Mouse (Mus musculus) intestine, postnatal 0 days (tissue): Measurements from ENCODE around the gene Ccdc34. TPM values are rescaled to one million over a fixed set of nuclear protein-coding genes. Genes with fewer than 3 reads are reported as not detected.

Experiments used
- ATAC-seq: fragments of 200-750 bp; cut with Nextera tagmentation; 2 replicates; pipeline ENCODE4 v1.8.0; 2017; ENCODE audit warnings: mild to moderate bottlenecking, moderate TSS enrichment, moderate library complexity
- H3K27ac ChIP-seq: fragments of 300-500 bp; sonication (generic); 2 replicates; pipeline ENCODE4 v1.5.1; 2014; ENCODE audit warnings: mild to moderate bottlenecking, low read depth, low read length, moderate library complexity
- H3K27me3 ChIP-seq: fragments of 300-500 bp; sonication (generic); replicated peaks from 2 replicates; pipeline ENCODE4 v1.6.1; 2014; ENCODE audit warnings: low read length, mixed read lengths; ENCODE audit not compliant: control insufficient read depth, insufficient read depth
- H3K36me3 ChIP-seq: fragments of 300-500 bp; sonication (generic); 2 replicates; pipeline ENCODE4 v1.6.1; 2014; ENCODE audit warnings: mild to moderate bottlenecking, moderate library complexity; ENCODE audit not compliant: control insufficient read depth, insufficient read depth
- H3K4me1 ChIP-seq: fragments of 300-500 bp; sonication (generic); replicated peaks from 2 replicates; pipeline ENCODE4 v1.6.1; 2014; ENCODE audit warnings: antibody characterized with exemption, low read length, mixed read lengths; ENCODE audit not compliant: control insufficient read depth, insufficient read depth
- H3K4me2 ChIP-seq: fragments of 300-500 bp; sonication (generic); replicated peaks from 2 replicates; pipeline ENCODE4 v1.6.1; 2014; ENCODE audit warnings: low read depth, mild to moderate bottlenecking, moderate library complexity
- H3K4me3 ChIP-seq: fragments of 300-500 bp; sonication (generic); 2 replicates; pipeline ENCODE4 v1.5.1; 2014; ENCODE audit warnings: low read depth, low read length
- H3K9ac ChIP-seq: fragments of 300-500 bp; sonication (generic); 2 replicates; pipeline ENCODE4 v1.6.1; 2014; ENCODE audit warnings: mild to moderate bottlenecking, low read depth, low read length
- H3K9me3 ChIP-seq: fragments of 300-500 bp; sonication (generic); 2 replicates; pipeline ENCODE4 v1.6.1; 2016; ENCODE audit warnings: mixed run types; ENCODE audit not compliant: control insufficient read depth
- CTCF ChIP-seq: sonication (generic); IDR thresholded peaks from 2 replicates; pipeline ENCODE4 v1.5.1; 2016; ENCODE audit warnings: low read depth, mild to moderate bottlenecking, control low read depth, antibody characterized with exemption, moderate library complexity
- WGBS: fragments of 180-500 bp; shearing (Covaris S2); extraction: QIAGEN DNeasy Blood & Tissue Kit; methylation state at CpG from one replicate; pipeline ENCODE4 v1.1.7; 2014; 5-methylcytosine and 5-hydroxymethylcytosine counted together
- polyA plus RNA-seq: library from polyadenylated mRNA; unstranded; fragments of >200 nt; fragmentation: Nextera tagmentation; extraction: Ambion mirVana; gene quantifications from 2 replicates; pipeline ENCODE4 v1.2.1, GENCODE M21; 2015

Gene Ccdc34
- polyA plus RNA-seq, 1 experiment from 2014 or later: 25.3 TPM

DNA sequence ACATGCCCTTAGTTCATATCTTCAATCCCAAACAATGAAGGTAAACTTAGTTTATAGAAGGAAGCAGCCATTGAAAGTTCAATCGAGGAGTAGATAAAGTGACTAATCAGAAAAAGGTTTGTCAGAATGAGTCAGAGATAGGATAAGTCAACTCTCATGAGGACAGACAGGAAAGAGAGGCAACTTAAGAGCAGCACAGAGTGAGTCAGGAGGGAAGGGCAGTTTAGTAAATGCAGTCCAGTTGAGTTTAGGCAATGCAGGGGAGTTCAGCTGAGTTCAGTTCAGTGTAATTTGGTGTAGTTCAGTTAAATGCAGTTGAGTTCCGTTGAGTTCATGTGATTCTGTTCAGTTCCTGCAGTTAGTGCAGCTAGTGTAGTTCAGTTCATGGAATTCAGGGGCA lies 138.7 kb downstream of the Ccdc34 start:
- Histone ChIP-seq H3K27me3 (no peaks in the 10 kb centered on the region), H3K4me1 (no peaks in the 10 kb centered on the region), H3K9ac (no peak overlapping the region), H3K4me2 (no peak overlapping the region), H3K27ac (no peak overlapping the region), H3K9me3 (no peaks in the 10 kb centered on the region), H3K36me3 (no peaks in the 10 kb centered on the region), H3K4me3 (no peak overlapping the region)
- 66% methylated on average over 2 of the region's 2 CpGs for WGBS
- no peak for TF ChIP-seq CTCF
- peak; percentile 93 for ATAC-seq

GRCm38 (mm10) chr2:110165003-110165402 lies 147.4 kb downstream of the Ccdc34 start:
- Histone ChIP-seq H3K4me1 (no peaks in the 10 kb centered on the region), H3K4me2 (no peak overlapping the region), H3K27ac (no peak overlapping the region), H3K9me3 (no peaks in the 10 kb centered on the region), H3K27me3 (no peaks in the 10 kb centered on the region), H3K9ac (no peak overlapping the region), H3K4me3 (no peak overlapping the region), H3K36me3 (no peaks in the 10 kb centered on the region)
- TF ChIP-seq CTCF: no peak
- no peak for ATAC-seq
- WGBS: 84% methylated on average over 4 of the region's 4 CpGs

GRCm38 (mm10) chr2:110167694-110168093 lies 150.1 kb downstream of the Ccdc34 start:
- TF ChIP-seq CTCF: no peak
- WGBS: 51% methylated on average over 4 of the region's 4 CpGs

DNA sequence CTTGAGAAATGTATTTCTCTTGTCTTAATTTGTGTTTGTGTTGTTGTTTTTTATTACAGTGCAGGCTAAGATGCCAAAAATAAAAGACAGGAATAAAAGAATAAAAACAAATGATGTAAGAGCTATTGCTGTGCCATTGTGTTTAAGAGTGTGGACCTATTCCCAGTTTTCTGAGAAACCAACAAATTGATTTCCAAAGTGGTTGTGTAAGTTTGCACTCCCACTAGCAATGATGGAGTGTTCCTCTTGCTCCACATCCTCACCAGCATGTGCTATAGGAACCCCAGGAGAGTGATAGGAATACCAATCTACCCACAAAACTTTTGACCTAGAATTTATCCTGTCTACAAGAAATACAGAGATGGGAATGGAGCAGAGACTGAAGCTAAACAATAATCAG lies 150.7 kb downstream of the Ccdc34 start:
- Histone ChIP-seq H3K36me3 (no peaks in the 10 kb centered on the region), H3K27ac (no peak overlapping the region), H3K4me1 (no peaks in the 10 kb centered on the region), H3K9ac (no peak overlapping the region), H3K4me2 (no peak overlapping the region), H3K9me3 (no peaks in the 10 kb centered on the region), H3K27me3 (no peaks in the 10 kb centered on the region), H3K4me3 (no peak overlapping the region)
- TF ChIP-seq CTCF: no peak
- no peak for ATAC-seq

More at GRCm38 (mm10) chr2:110167694-110168093, 150.1 kb downstream of the Ccdc34 start:
- Histone ChIP-seq H3K4me3 (no peak overlapping the region), H3K9me3 (no peaks in the 10 kb centered on the region), H3K4me1 (no peaks in the 10 kb centered on the region), H3K36me3 (no peaks in the 10 kb centered on the region), H3K27me3 (no peaks in the 10 kb centered on the region), H3K27ac (no peak overlapping the region), H3K4me2 (no peak overlapping the region), H3K9ac (no peak overlapping the region)
- no peak for ATAC-seq

GRCm38 (mm10) chr2:110172456-110172855 lies 154.8 kb downstream of the Ccdc34 start:
- Histone ChIP-seq H3K4me3 (no peak overlapping the region), H3K9ac (no peak overlapping the region), H3K27ac (no peak overlapping the region), H3K4me2 (no peak overlapping the region), H3K9me3 (no peaks in the 10 kb centered on the region), H3K4me1 (no peaks in the 10 kb centered on the region), H3K36me3 (no peaks in the 10 kb centered on the region), H3K27me3 (no peaks in the 10 kb centered on the region)
- TF ChIP-seq CTCF: no peak
- no peak for ATAC-seq
- WGBS: 81% methylated on average over 7 of the region's 7 CpGs

- no peaks in the 10 kb centered on the region for H3K27me3 ChIP-seq
- H3K27ac ChIP-seq: no peak overlapping the region
- no peak overlapping the region for H3K4me2 ChIP-seq
- ATAC-seq: no peak
- TF ChIP-seq CTCF: no peak
- H3K36me3 ChIP-seq: no peaks in the 10 kb centered on the region
- no peak overlapping the region for H3K9ac ChIP-seq
- H3K4me1 ChIP-seq: no peaks in the 10 kb centered on the region
- H3K4me3 ChIP-seq: no peak overlapping the region
- H3K9me3 ChIP-seq: no peaks in the 10 kb centered on the region
- WGBS: 56% methylated on average over 7 of the region's 7 CpGs
Observed at GRCm38 (mm10) chr2:110173818-110174247, 156.2 kb downstream of the Ccdc34 start.
